Mouse (Mus musculus) heart, adult 2 months (tissue): Measurements from ENCODE around the gene Syngap1.

Experiments
- CTCF ChIP-seq: fragments of 200-600 bp; IDR thresholded peaks from 2 replicates; pipeline ENCODE4 v1.8.1; 2022; ENCODE audit warnings: antibody characterized with exemption, mild to moderate bottlenecking, moderate library complexity
- POLR2A ChIP-seq: fragments of 200-500 bp; IDR thresholded peaks from 2 replicates; pipeline ENCODE4 v1.6.1; 2011; ENCODE audit warnings: mild to moderate bottlenecking, low read depth, low read length, control low read depth; ENCODE audit not compliant: insufficient read depth

- no peak for TF ChIP-seq CTCF
- TF ChIP-seq POLR2A: no peak
These were observed 53.4 kb downstream of the Syngap1 start for GRCm38 (mm10) chr17:26994410-26994809.
